Comparison of ENCODE assay signal across 8 mouse cellular contexts in the genomic region with DNA sequence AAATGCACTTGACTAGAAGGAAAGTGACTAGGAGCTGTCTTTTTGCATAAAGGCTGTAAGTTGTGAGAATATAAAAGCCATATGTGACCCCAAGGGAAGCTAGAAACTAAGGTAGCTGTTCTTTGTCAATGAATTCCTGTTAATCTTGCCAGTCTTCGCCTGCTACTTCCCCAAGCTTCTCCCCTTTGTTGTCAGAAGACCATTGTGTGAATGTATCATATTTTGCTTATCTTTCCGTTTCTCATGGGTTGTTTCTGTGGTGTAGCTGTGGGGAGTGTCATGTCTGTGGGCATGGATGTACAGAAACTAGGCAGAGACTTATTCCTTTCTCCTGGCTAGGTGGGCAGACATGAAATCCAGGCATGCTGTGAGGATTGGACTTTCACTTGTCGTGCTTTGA. TPM values are rescaled to one million over a fixed set of nuclear protein-coding genes. Genes with fewer than 3 reads are reported as not detected.
DNase-seq lines count a peak whose midpoint lies in the region; ATAC-seq and TF ChIP-seq lines count a peak whose summit lies in the region.

No protein-coding gene starts in this region.

- peak overlapping the region; percentile 78 for H3K27ac ChIP-seq in left cerebral cortex, adult 2 months
- peak overlapping the region; percentile 91 for H3K27ac ChIP-seq in forebrain, embryonic 10.5 days
- no peak overlapping the region for H3K27ac ChIP-seq in intestine, embryonic 15.5 days
- H3K27ac ChIP-seq in midbrain, postnatal 0 days (ENCODE audit: low read depth, low read length) = peak overlapping the region; percentile 81

- peak overlapping the region; percentile 65 for H3K4me3 ChIP-seq in left cerebral cortex, adult 2 months
- H3K4me3 ChIP-seq in forebrain, embryonic 10.5 days = peak overlapping the region; percentile 80; the same call in 1 of the 2 replicates
- H3K4me3 ChIP-seq in intestine, embryonic 15.5 days (replicated peaks) = no peak overlapping the region
- peak overlapping the region; percentile 71 for H3K4me3 ChIP-seq in midbrain, postnatal 0 days (ENCODE audit: low read depth, low read length)

- no peaks in the 10 kb centered on the region for H3K27me3 ChIP-seq in forebrain, embryonic 10.5 days (ENCODE audit: poor library complexity, severe bottlenecking)
- H3K27me3 ChIP-seq in intestine, embryonic 15.5 days (replicated peaks) = no peaks in the 10 kb centered on the region
- no peaks in the 10 kb centered on the region for H3K27me3 ChIP-seq in midbrain, postnatal 0 days (ENCODE audit: insufficient read depth, low read length)

- peak overlapping the region; percentile 63 for H3K4me2 ChIP-seq in intestine, embryonic 15.5 days (replicated peaks)
- peak overlapping the region; percentile 61 for H3K4me2 ChIP-seq in midbrain, postnatal 0 days (ENCODE audit: low read depth, low read length, poor library complexity, severe bottlenecking)

- no peaks in the 10 kb centered on the region for H3K9me3 ChIP-seq in forebrain, embryonic 10.5 days
- H3K9me3 ChIP-seq in intestine, embryonic 15.5 days = no peaks in the 10 kb centered on the region
- no peaks in the 10 kb centered on the region for H3K9me3 ChIP-seq in midbrain, postnatal 0 days (ENCODE audit: low read length)

- peaks cover 19% of the 10 kb centered on the region for H3K36me3 ChIP-seq in forebrain, embryonic 10.5 days (replicated peaks)
- no peaks in the 10 kb centered on the region; the same call in 1 of the 2 replicates for H3K36me3 ChIP-seq in intestine, embryonic 15.5 days
- H3K36me3 ChIP-seq in midbrain, postnatal 0 days (ENCODE audit: insufficient read depth, low read length) = no peaks in the 10 kb centered on the region

- no peak overlapping the region for H3K9ac ChIP-seq in intestine, embryonic 15.5 days
- peak overlapping the region; percentile 78; the same call in 1 of the 2 replicates for H3K9ac ChIP-seq in midbrain, postnatal 0 days (replicated peaks; ENCODE audit: low read length, poor library complexity, severe bottlenecking)

- TF ChIP-seq CTCF in left cerebral cortex, adult 2 months (IDR thresholded peaks at IDR 0.05) = no peak
- no peak for TF ChIP-seq CTCF in midbrain, postnatal 0 days (IDR thresholded peaks at IDR 0.05)

- H3K4me1 ChIP-seq in forebrain, embryonic 10.5 days = peaks cover 24% of the 10 kb centered on the region
- peaks cover 4% of the 10 kb centered on the region; the same call in 1 of the 2 replicates for H3K4me1 ChIP-seq in intestine, embryonic 15.5 days (replicated peaks)
- peaks cover 7% of the 10 kb centered on the region; the same call in 1 of the 2 replicates for H3K4me1 ChIP-seq in midbrain, postnatal 0 days (ENCODE audit: insufficient read depth, low read length)

- WGBS in forebrain, embryonic 10.5 days = 88% methylated on average over 3 of the region's 3 CpGs
- WGBS in intestine, embryonic 15.5 days = 90% methylated on average over 3 of the region's 3 CpGs
- 81% methylated on average over 3 of the region's 3 CpGs for WGBS in midbrain, postnatal 0 days

- no peak for DNase-seq in left cerebral cortex, adult 2 months (ENCODE audit: extremely low spot score in 1 of 2, low spot score in 2 of 2)
- DNase-seq in left cerebral cortex, postnatal 25 days (ENCODE audit: low spot score in 2 of 2) = no peak
- DNase-seq in forebrain, embryonic 10.5 days (ENCODE audit: extremely low spot score, low spot score) = no peak
- DNase-seq in midbrain, postnatal 0 days (ENCODE audit: low spot score) = no peak
- no peak for DNase-seq in layer of hippocampus, adult 8-10 months (ENCODE audit: low spot score in 2 of 2)
- DNase-seq in embryo, embryonic 11 days = no peak
- no peak for DNase-seq in lung, postnatal 14 days

- no peak for ATAC-seq in intestine, embryonic 15.5 days
- ATAC-seq in midbrain, postnatal 0 days (ENCODE audit: low FRiP score) = no peak

- intact Hi-C loops in left cerebral cortex, adult 2 months (cut with DNase I) = loop anchor here (1.0 to 10.0 kb wide), 3 partner anchors 116 to 1403 kb away; no protein-coding TSS in a partner anchor
- intact Hi-C loops in left cerebral cortex, postnatal 25 days (cut with DNase I) = loop anchor here (1.0 to 5.0 kb wide), 4 partner anchors 62 to 125 kb away; no protein-coding TSS in a partner anchor

RNA-seq across cellular contexts. Expression of gene Dnajc19, which starts 0.8 kb away (rescaled TPM):
- total RNA-seq in left cerebral cortex, adult 2 months (2021) = 10 to 100 TPM; 39.9 to 48.8 TPM
- total RNA-seq in left cerebral cortex, postnatal 25 days (2021) = 10 to 100 TPM; 41.2 to 50.9 TPM
- 195 and 202 TPM in 2 replicates for polyA plus RNA-seq in forebrain, embryonic 10.5 days (2016; fragmentation: Nextera tagmentation; extraction: Ambion mirVana)
- polyA plus RNA-seq in intestine, embryonic 15.5 days (2015; fragmentation: Nextera tagmentation; extraction: Ambion mirVana) = 192 and 197 TPM in 2 replicates
- 79.9 and 85.9 TPM in 2 replicates for total RNA-seq in midbrain, postnatal 0 days (2014; rRNA removed)
- 169 and 176 TPM in 2 replicates for polyA plus RNA-seq in midbrain, postnatal 0 days (2015; fragmentation: Nextera tagmentation; extraction: Ambion mirVana)
- total RNA-seq in layer of hippocampus, adult 8-10 months (2022) = 10 to 100 TPM; 41.3 to 59.3 (median 53.6) TPM
